Mouse (Mus musculus) neural tube, embryonic 12.5 days (tissue): ENCODE data around the gene Ldb3. TPM values are rescaled to one million over a fixed set of nuclear protein-coding genes. Genes with fewer than 3 reads are reported as not detected.
A peak's percentile ranks its signal among the peaks of the same experiment; 100 is the strongest.

Experiments used
- ATAC-seq: fragments of 200-750 bp; cut with Nextera tagmentation; 2 replicates; pipeline ENCODE4 v1.8.0; 2017; ENCODE audit warnings: low read depth, mild to moderate bottlenecking, moderate TSS enrichment, moderate library complexity; ENCODE audit not compliant: low FRiP score
- H3K27ac ChIP-seq: fragments of 300-500 bp; sonication (generic); 2 replicates; pipeline ENCODE4 v1.5.1; 2016
- H3K27me3 ChIP-seq: fragments of 300-500 bp; sonication (generic); replicated peaks from 2 replicates; pipeline ENCODE4 v1.6.1; 2016; ENCODE audit warnings: mild to moderate bottlenecking
- H3K36me3 ChIP-seq: fragments of 300-500 bp; sonication (generic); 2 replicates; pipeline ENCODE4 v1.6.1; 2016; ENCODE audit warnings: mild to moderate bottlenecking
- H3K4me1 ChIP-seq: fragments of 300-500 bp; sonication (generic); 2 replicates; pipeline ENCODE4 v1.6.1; 2016
- H3K4me2 ChIP-seq: fragments of 300-500 bp; sonication (generic); replicated peaks from 2 replicates; pipeline ENCODE4 v1.6.1; 2016; ENCODE audit warnings: mild to moderate bottlenecking
- H3K4me3 ChIP-seq: fragments of 300-500 bp; sonication (generic); 2 replicates; pipeline ENCODE4 v1.5.1; 2016
- H3K9ac ChIP-seq: fragments of 300-500 bp; sonication (generic); 2 replicates; pipeline ENCODE4 v1.6.1; 2016; ENCODE audit warnings: mild to moderate bottlenecking
- H3K9me3 ChIP-seq: fragments of 300-500 bp; sonication (generic); 2 replicates; pipeline ENCODE4 v1.6.1; 2016; ENCODE audit warnings: mild to moderate bottlenecking
- WGBS: fragments of 180-500 bp; shearing (Covaris S2); methylation state at CpG from one replicate; pipeline ENCODE4 v1.1.7; 2016; 5-methylcytosine and 5-hydroxymethylcytosine counted together
- polyA plus RNA-seq: library from polyadenylated mRNA; unstranded; fragments of >200 nt; fragmentation: Nextera tagmentation; extraction: Ambion mirVana; gene quantifications from 2 replicates; pipeline ENCODE4 v1.2.1, GENCODE M21; 2016

The Ldb3 gene
- polyA plus RNA-seq: 1.2 and 1.9 TPM in 2 replicates

DNA sequence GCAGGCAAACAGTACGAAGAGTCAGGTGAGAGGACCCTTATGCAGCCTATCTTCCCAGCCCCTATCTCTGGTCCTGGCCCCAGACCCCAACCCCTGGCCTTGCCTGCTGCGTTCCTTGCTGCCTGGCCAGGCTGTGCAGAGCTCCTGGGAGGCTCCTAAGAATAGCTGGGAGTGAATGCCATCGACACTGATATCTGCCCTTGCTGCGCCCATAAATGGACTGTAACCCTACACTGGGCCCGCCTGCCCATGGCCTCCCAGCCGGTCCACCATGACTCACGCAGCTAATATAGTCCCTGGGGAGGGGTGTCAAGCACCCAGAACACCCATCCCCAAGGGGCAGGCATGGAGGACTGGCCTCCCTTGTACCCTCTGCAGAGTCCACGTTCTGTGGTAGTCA lies at the start of gene Ldb3:
Gene Ldb3, minus strand, starts transcription at position 185 of the 400 bp plus-strand sequence.
- H3K36me3 ChIP-seq: no peaks in the 10 kb centered on the region
- ATAC-seq: no peak
- WGBS: 65% methylated on average over 8 of the region's 8 CpGs

GRCm38 (mm10) chr14:34635721-34636120 lies 47.2 kb upstream of the Ldb3 start:
- H3K4me2 ChIP-seq: no peak overlapping the region
- H3K27ac ChIP-seq: no peak overlapping the region
- no peak overlapping the region for H3K9ac ChIP-seq
- no peaks in the 10 kb centered on the region for H3K4me1 ChIP-seq
- no peaks in the 10 kb centered on the region for H3K9me3 ChIP-seq
- no peaks in the 10 kb centered on the region for H3K36me3 ChIP-seq
- H3K4me3 ChIP-seq: no peak overlapping the region
- WGBS: 87% methylated on average over 6 of the region's 6 CpGs
- no peak for ATAC-seq
- H3K27me3 ChIP-seq: no peaks in the 10 kb centered on the region

More for the DNA sequence above, at the start of gene Ldb3:
- Histone ChIP-seq H3K27ac (no peak within 1 kb of the TSS), H3K9me3 (no peaks in the 10 kb centered on the region), H3K4me2 (no peak within 1 kb of the TSS), H3K4me3 (no peak within 1 kb of the TSS), H3K9ac (no peak within 1 kb of the TSS), H3K4me1 (no peaks in the 10 kb centered on the region), H3K27me3 (no peaks in the 10 kb centered on the region)

DNA sequence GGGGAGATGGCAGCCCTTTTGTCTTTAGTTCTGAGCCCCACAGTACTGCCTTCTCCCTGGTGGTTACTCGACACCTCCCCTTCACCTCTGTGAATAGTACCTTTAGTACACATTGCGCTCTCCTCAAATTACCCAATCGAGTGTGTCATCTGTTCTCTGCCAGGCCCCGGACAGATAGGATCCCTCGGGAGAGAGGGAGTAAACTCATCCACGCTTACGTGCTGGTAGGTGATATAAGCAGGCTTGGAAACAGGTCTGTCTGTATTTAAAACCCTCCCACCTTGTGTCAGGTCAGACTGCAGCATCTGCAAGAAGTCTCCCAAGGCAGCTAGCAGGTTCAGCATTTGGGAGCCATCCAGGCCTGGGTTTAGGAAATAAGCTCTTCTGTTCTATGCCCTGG lies 46.7 kb upstream of the Ldb3 start:
- no peaks in the 10 kb centered on the region for H3K4me1 ChIP-seq
- no peaks in the 10 kb centered on the region for H3K27me3 ChIP-seq
- H3K27ac ChIP-seq: no peak overlapping the region
- no peak overlapping the region for H3K4me2 ChIP-seq
- H3K9me3 ChIP-seq: no peaks in the 10 kb centered on the region
- H3K36me3 ChIP-seq: no peaks in the 10 kb centered on the region
- H3K9ac ChIP-seq: no peak overlapping the region
- H3K4me3 ChIP-seq: no peak overlapping the region
- ATAC-seq: no peak
- 35% methylated on average over 7 of the region's 7 CpGs for WGBS

- no peak for ATAC-seq
- 83% methylated on average over 10 of the region's 10 CpGs for whole genome bisulfite sequencing
- H3K4me2 ChIP-seq: no peak overlapping the region
- H3K27ac ChIP-seq: no peak overlapping the region
- H3K27me3 ChIP-seq: no peaks in the 10 kb centered on the region
- H3K4me1 ChIP-seq: no peaks in the 10 kb centered on the region
- no peaks in the 10 kb centered on the region for H3K9me3 ChIP-seq
- H3K9ac ChIP-seq: no peak overlapping the region
- no peaks in the 10 kb centered on the region for H3K36me3 ChIP-seq
- no peak overlapping the region for H3K4me3 ChIP-seq
Measured at GRCm38 (mm10) chr14:34632722-34633448, 44.4 kb upstream of the Ldb3 start.

GRCm38 (mm10) chr14:34626824-34627223 lies 38.3 kb upstream of the Ldb3 start:
- ATAC-seq: no peak
- Histone ChIP-seq H3K27ac (no peak overlapping the region), H3K27me3 (no peaks in the 10 kb centered on the region), H3K9me3 (no peaks in the 10 kb centered on the region), H3K9ac (no peak overlapping the region), H3K4me1 (no peaks in the 10 kb centered on the region), H3K4me2 (no peak overlapping the region), H3K4me3 (no peak overlapping the region), H3K36me3 (no peaks in the 10 kb centered on the region)
- 88% methylated on average over 7 of the region's 7 CpGs for WGBS

DNA sequence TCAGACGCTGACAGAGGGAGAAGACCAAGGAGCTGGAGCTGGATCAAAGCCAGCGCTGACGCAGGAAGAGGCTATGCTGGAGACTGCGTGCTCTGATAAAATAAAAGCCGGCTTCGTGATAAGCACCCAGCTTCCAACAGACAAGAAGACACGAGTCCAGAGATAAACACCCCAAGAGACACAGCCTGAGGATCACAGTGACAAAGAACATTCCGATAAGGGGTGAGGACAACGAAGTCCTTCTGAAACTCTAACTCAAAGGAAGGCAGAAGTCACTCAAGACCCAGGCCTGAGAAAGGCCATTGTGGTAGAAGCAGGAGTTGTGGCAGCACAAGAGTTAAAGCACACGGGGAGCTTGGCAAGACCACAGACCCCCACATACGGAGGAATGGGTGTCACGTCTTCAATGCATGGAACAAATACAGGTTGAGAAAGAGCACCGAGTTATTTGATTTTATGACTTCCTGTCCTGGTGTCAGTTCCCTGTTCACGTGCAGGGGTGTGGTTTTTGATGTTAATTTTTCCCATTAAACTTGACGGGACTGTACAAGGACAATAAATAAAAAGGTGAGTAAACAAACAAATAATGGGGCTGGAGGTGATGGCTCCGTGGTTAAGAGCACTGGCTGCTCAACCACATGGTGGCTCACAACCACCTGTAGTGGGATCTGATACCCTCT lies 35.2 kb upstream of the Ldb3 start:
- H3K27me3 ChIP-seq: no peaks in the 10 kb centered on the region
- H3K9ac ChIP-seq: no peak overlapping the region
- WGBS: 83% methylated on average over 16 of the region's 16 CpGs
- no peak overlapping the region for H3K4me3 ChIP-seq
- no peak overlapping the region for H3K27ac ChIP-seq
- H3K36me3 ChIP-seq: no peaks in the 10 kb centered on the region
- H3K4me2 ChIP-seq: no peak overlapping the region
- H3K9me3 ChIP-seq: no peaks in the 10 kb centered on the region
- no peak for ATAC-seq
- H3K4me1 ChIP-seq: no peaks in the 10 kb centered on the region

DNA sequence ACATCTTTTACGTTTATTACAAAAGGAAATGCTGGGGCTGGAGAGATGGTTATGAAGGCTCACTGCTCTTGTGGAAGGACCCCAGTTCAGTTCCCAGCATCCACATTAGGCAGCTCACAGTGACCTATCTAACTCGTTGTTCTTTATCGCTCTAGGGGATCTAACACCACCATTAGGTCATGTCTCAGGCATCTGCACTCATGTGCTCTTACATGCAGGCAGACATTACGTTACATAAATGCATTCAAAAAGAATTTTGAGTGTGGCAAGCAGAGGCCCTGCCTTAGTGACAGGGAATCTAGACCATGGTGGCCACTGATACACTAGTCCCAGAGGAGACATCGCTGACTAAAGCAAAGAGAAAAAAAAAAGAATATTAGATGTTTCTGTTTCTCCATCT lies 34.6 kb upstream of the Ldb3 start:
- WGBS: 92% methylated on average over 5 of the region's 5 CpGs
- H3K4me2 ChIP-seq: no peak overlapping the region
- no peaks in the 10 kb centered on the region for H3K4me1 ChIP-seq
- H3K27ac ChIP-seq: no peak overlapping the region
- no peak overlapping the region for H3K9ac ChIP-seq
- H3K4me3 ChIP-seq: no peak overlapping the region
- no peak for ATAC-seq
- no peaks in the 10 kb centered on the region for H3K9me3 ChIP-seq
- no peaks in the 10 kb centered on the region for H3K36me3 ChIP-seq
- H3K27me3 ChIP-seq: no peaks in the 10 kb centered on the region

DNA sequence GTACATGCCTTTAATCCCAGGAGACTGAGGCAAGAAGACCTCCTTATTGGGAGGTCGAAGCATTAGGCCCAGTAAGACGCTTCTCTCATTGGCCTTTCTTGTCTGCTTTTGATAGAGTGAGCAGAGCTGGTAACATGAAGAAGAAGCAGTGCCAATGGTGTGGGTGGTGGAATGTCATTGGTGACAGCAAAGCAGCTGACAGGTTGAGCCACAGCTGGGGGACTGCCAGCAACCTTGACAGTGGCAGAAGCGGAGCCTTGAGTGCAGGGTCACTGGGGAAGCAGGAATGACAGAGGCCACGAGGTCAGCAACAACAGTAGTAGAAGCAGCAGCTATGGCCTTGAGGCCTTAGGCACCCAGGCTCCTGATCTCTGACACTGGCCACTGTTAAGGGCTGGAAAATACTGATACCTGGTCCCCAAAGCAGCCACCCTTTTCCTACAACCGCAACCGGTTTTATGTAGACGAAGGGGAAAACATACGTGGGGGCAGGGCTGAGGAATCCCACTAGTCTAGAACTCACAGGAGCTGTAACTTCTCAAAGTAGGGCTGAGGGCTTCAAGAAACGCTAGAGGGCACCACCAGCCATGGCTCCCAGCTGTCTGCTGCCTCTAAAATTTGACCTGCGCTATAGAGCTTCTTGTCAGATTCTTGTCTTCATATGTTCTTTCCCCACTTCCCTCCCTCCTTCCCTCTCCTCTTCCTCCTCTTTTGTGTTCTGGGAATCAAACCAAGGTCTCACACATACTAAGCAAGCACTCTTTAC lies 32.3 kb upstream of the Ldb3 start:
- no peak for ATAC-seq
- H3K9ac ChIP-seq: no peak overlapping the region

GRCm38 (mm10) chr14:34618808-34619207 lies 30.3 kb upstream of the Ldb3 start:
- H3K27ac ChIP-seq: no peak overlapping the region
- H3K9ac ChIP-seq: no peak overlapping the region
- peaks cover 6% of the 10 kb centered on the region; the same call in 1 of the 2 replicates for H3K4me1 ChIP-seq
- H3K9me3 ChIP-seq: no peaks in the 10 kb centered on the region
- 39% methylated on average over 9 of the region's 9 CpGs for WGBS
- ATAC-seq: no peak
- H3K4me2 ChIP-seq: no peak overlapping the region
- 0 out of 2 replicates have a peak, but pooled peaks cover 15% of the 10 kb centered on the region for H3K27me3 ChIP-seq
- H3K4me3 ChIP-seq: no peak overlapping the region
- H3K36me3 ChIP-seq: no peaks in the 10 kb centered on the region

More for the DNA sequence above, 32.3 kb upstream of the Ldb3 start:
- WGBS: 35% methylated on average over 10 of the region's 10 CpGs
- H3K36me3 ChIP-seq: no peaks in the 10 kb centered on the region
- H3K27ac ChIP-seq: no peak overlapping the region
- H3K27me3 ChIP-seq: 0 out of 2 replicates have a peak, but pooled peaks cover 1% of the 10 kb centered on the region
- no peaks in the 10 kb centered on the region for H3K9me3 ChIP-seq
- no peak overlapping the region for H3K4me2 ChIP-seq
- no peaks in the 10 kb centered on the region for H3K4me1 ChIP-seq
- H3K4me3 ChIP-seq: no peak overlapping the region

DNA sequence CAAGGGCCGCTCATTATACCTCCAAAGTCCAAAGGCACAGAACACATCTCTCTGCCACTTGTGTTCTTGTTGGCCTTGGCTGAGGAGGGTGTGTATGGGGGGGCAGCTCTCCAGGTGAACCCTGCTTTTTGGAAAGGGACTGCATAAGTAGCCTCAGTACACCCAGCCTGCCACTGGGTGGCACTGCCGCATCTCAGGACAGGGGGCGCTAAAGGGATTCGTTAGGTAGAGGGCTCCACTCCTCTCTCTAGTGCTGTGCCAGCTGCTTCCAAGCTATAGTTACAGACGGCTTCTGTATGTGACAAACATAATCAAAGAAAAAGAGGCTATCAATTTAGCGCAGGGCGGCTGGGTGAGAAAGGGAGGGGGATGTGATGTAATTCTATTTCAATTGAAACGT lies 28.3 kb upstream of the Ldb3 start:
- no peak overlapping the region for H3K4me3 ChIP-seq
- H3K9ac ChIP-seq: no peak overlapping the region
- peak; percentile 75 for ATAC-seq
- no peaks in the 10 kb centered on the region for H3K36me3 ChIP-seq
- no peak overlapping the region for H3K27ac ChIP-seq
- WGBS: 4% methylated on average over 8 of the region's 8 CpGs
- H3K9me3 ChIP-seq: no peaks in the 10 kb centered on the region
- H3K4me1 ChIP-seq: peaks cover 6% of the 10 kb centered on the region; the same call in 1 of the 2 replicates
- no peak overlapping the region for H3K4me2 ChIP-seq
- 0 out of 2 replicates have a peak, but pooled peaks cover 17% of the 10 kb centered on the region for H3K27me3 ChIP-seq

- Histone ChIP-seq H3K4me2 (no peak overlapping the region), H3K27me3 (0 out of 2 replicates have a peak, but pooled peaks cover 17% of the 10 kb centered on the region)
- WGBS: 57% methylated on average over 4 of the region's 4 CpGs
Measured at GRCm38 (mm10) chr14:34615625-34616024, 27.1 kb upstream of the Ldb3 start.

GRCm38 (mm10) chr14:34615082-34615481 lies 26.6 kb upstream of the Ldb3 start:
- Histone ChIP-seq H3K27me3 (0 out of 2 replicates have a peak, but pooled peaks cover 17% of the 10 kb centered on the region), H3K4me1 (peaks cover 6% of the 10 kb centered on the region; the same call in 1 of the 2 replicates), H3K4me3 (no peak overlapping the region), H3K9me3 (no peaks in the 10 kb centered on the region), H3K36me3 (no peaks in the 10 kb centered on the region), H3K9ac (no peak overlapping the region), H3K27ac (no peak overlapping the region), H3K4me2 (peak overlapping the region; percentile 45)
- no peak for ATAC-seq
- 4% methylated on average over 13 of the region's 13 CpGs for WGBS

More at GRCm38 (mm10) chr14:34615625-34616024, 27.1 kb upstream of the Ldb3 start:
- Histone ChIP-seq H3K27ac (no peak overlapping the region), H3K9me3 (no peaks in the 10 kb centered on the region), H3K36me3 (no peaks in the 10 kb centered on the region), H3K9ac (no peak overlapping the region), H3K4me3 (no peak overlapping the region), H3K4me1 (peaks cover 6% of the 10 kb centered on the region; the same call in 1 of the 2 replicates)
- no peak for ATAC-seq
